Mouse (Mus musculus): ENCODE measurements around the gene Pgpep1. TPM values are rescaled to one million over a fixed set of nuclear protein-coding genes. Genes with fewer than 3 reads are reported as not detected.

The Pgpep1 gene
- polyA plus RNA-seq, 1 experiment from 2014 or later, result 60.7 TPM

DNA sequence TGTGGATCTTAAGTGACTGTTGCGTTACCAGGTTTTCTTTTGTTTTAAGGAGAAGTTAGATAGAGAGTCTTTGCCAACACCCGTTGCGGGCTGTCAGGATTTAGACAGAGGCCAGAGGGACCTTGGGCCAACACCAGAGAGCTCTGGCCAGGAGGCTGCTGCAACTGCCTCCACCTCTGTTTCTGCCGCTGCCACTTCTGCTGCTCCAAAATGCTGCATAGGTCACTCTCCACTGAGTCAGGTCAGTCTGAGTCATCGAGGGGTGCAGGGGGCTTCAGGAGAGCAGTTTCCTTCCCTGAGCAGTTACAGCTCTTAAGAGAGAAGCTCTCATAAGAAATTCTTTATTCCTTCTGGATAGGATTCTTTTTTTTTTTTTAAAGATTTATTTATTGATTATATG, 33.1 kb downstream of the Pgpep1 start:
- no peak overlapping the region for H3K4me2 ChIP-seq
- no peak overlapping the region for H3K27ac ChIP-seq
- no peaks in the 10 kb centered on the region for H3K9me3 ChIP-seq
- peaks cover 9% of the 10 kb centered on the region; the same call in 1 of the 2 replicates for H3K27me3 ChIP-seq
- H3K4me3 ChIP-seq, result no peak overlapping the region
- no peak overlapping the region for H3K9ac ChIP-seq
- no peak for ATAC-seq (ENCODE audit: insufficient number of reproducible peaks, low FRiP score, low TSS enrichment, low read depth)
- WGBS, result 87% methylated on average over 5 of the region's 5 CpGs
- peaks cover 27% of the 10 kb centered on the region for H3K4me1 ChIP-seq
- no peaks in the 10 kb centered on the region for H3K36me3 ChIP-seq

GRCm38 (mm10) chr8:70625104-70625503, 35.1 kb downstream of the Pgpep1 start:
- no peaks in the 10 kb centered on the region for H3K36me3 ChIP-seq
- H3K27ac ChIP-seq, result no peak overlapping the region
- H3K4me1 ChIP-seq, result peaks cover 12% of the 10 kb centered on the region
- ATAC-seq (ENCODE audit: insufficient number of reproducible peaks, low FRiP score, low TSS enrichment, low read depth), result no peak
- H3K9ac ChIP-seq, result no peak overlapping the region
- 11% methylated on average over 5 of the region's 5 CpGs for WGBS
- 0 out of 2 replicates have a peak overlapping the region, but pooled peaks have one; percentile 8 for H3K4me2 ChIP-seq
- peaks cover 8% of the 10 kb centered on the region; the same call in 1 of the 2 replicates for H3K27me3 ChIP-seq
- H3K4me3 ChIP-seq, result no peak overlapping the region
- H3K9me3 ChIP-seq, result no peaks in the 10 kb centered on the region

DNA sequence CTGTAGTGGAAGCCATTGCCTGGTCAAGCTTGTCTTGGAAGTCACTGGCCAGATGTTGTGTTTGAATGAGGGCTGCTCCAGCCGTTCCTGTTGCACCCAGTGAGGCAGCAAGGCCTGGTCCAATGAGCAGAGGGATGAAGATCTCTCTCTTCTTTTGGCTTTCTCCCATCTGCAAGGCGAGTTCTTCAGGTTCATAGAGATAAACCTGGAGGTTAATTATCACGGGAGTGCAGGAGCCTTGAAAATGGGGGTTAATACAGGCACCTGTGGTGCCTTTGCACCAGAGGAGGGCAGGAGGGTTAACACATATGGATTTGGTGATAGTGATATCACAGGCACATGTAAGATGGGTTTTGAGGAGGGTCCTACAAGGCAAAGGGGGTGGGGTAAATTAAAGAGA, 38.0 kb downstream of the Pgpep1 start:
- peaks cover 13% of the 10 kb centered on the region; the same call in 1 of the 2 replicates for H3K4me1 ChIP-seq
- H3K9me3 ChIP-seq, result no peaks in the 10 kb centered on the region
- WGBS, result 52% methylated on average over 3 of the region's 3 CpGs
- no peak overlapping the region for H3K4me3 ChIP-seq
- H3K4me2 ChIP-seq, result no peak overlapping the region
- no peak for ATAC-seq (ENCODE audit: insufficient number of reproducible peaks, low FRiP score, low TSS enrichment, low read depth)
- no peak overlapping the region for H3K27ac ChIP-seq
- no peak overlapping the region for H3K9ac ChIP-seq
- peaks cover 8% of the 10 kb centered on the region; the same call in 1 of the 2 replicates for H3K27me3 ChIP-seq
- no peaks in the 10 kb centered on the region for H3K36me3 ChIP-seq

GRCm38 (mm10) chr8:70618888-70619334, 41.3 kb downstream of the Pgpep1 start:
- ATAC-seq (ENCODE audit: insufficient number of reproducible peaks, low FRiP score, low TSS enrichment, low read depth), result no peak
- no peak overlapping the region for H3K4me2 ChIP-seq
- no peaks in the 10 kb centered on the region for H3K9me3 ChIP-seq
- H3K4me3 ChIP-seq, result no peak overlapping the region
- H3K36me3 ChIP-seq, result no peaks in the 10 kb centered on the region
- H3K9ac ChIP-seq, result no peak overlapping the region
- no peak overlapping the region for H3K27ac ChIP-seq
- WGBS, result 36% methylated on average over 9 of the region's 9 CpGs
- peaks cover 7% of the 10 kb centered on the region; the same call in 1 of the 2 replicates for H3K4me1 ChIP-seq
- H3K27me3 ChIP-seq, result peaks cover 8% of the 10 kb centered on the region; the same call in 1 of the 2 replicates

GRCm38 (mm10) chr8:70617985-70618384, 42.2 kb downstream of the Pgpep1 start:
- no peak overlapping the region for H3K4me3 ChIP-seq
- ATAC-seq (ENCODE audit: insufficient number of reproducible peaks, low FRiP score, low TSS enrichment, low read depth), result no peak
- H3K4me1 ChIP-seq, result peaks cover 7% of the 10 kb centered on the region; the same call in 1 of the 2 replicates
- no peak overlapping the region for H3K27ac ChIP-seq
- H3K9me3 ChIP-seq, result no peaks in the 10 kb centered on the region
- peaks cover 8% of the 10 kb centered on the region; the same call in 1 of the 2 replicates for H3K27me3 ChIP-seq
- H3K36me3 ChIP-seq, result no peaks in the 10 kb centered on the region
- WGBS, result 70% methylated on average over 11 of the region's 11 CpGs
- no peak overlapping the region for H3K9ac ChIP-seq
- H3K4me2 ChIP-seq, result no peak overlapping the region

GRCm38 (mm10) chr8:70616645-70617044, 43.5 kb downstream of the Pgpep1 start:
- 54% methylated on average over 11 of the region's 11 CpGs for WGBS
- Histone ChIP-seq H3K4me2 (no peak overlapping the region), H3K9ac (no peak overlapping the region), H3K36me3 (no peaks in the 10 kb centered on the region), H3K27ac (no peak overlapping the region), H3K4me1 (peaks cover 11% of the 10 kb centered on the region), H3K27me3 (peaks cover 8% of the 10 kb centered on the region; the same call in 1 of the 2 replicates), H3K4me3 (no peak overlapping the region), H3K9me3 (no peaks in the 10 kb centered on the region)
- no peak for ATAC-seq (ENCODE audit: insufficient number of reproducible peaks, low FRiP score, low TSS enrichment, low read depth)

- H3K36me3 ChIP-seq, result no peaks in the 10 kb centered on the region
- no peak within 1 kb of the TSS for H3K4me3 ChIP-seq
- whole genome bisulfite sequencing, result 79% methylated on average over 3 of the region's 3 CpGs
- H3K4me1 ChIP-seq, result peaks cover 19% of the 10 kb centered on the region
- H3K9ac ChIP-seq, result no peak within 1 kb of the TSS
- no peaks in the 10 kb centered on the region for H3K9me3 ChIP-seq
- ATAC-seq (ENCODE audit: insufficient number of reproducible peaks, low FRiP score, low TSS enrichment, low read depth), result no peak
- no peak within 1 kb of the TSS for H3K27ac ChIP-seq
- H3K27me3 ChIP-seq, result peaks cover 6% of the 10 kb centered on the region; the same call in 1 of the 2 replicates
- no peak within 1 kb of the TSS for H3K4me2 ChIP-seq
Measured at GRCm38 (mm10) chr8:70615894-70616293, 44.3 kb downstream of the Pgpep1 start, which contains the start of gene Lrrc25. TSS of gene Lrrc25 (plus strand) at chr8:70616155.

GRCm38 (mm10) chr8:70615281-70615680, 44.9 kb downstream of the Pgpep1 start:
- H3K9ac ChIP-seq, result no peak overlapping the region
- no peak overlapping the region for H3K27ac ChIP-seq
- no peaks in the 10 kb centered on the region for H3K36me3 ChIP-seq
- H3K9me3 ChIP-seq, result no peaks in the 10 kb centered on the region
- 0 out of 2 replicates have a peak, but pooled peaks cover under 1% of the 10 kb centered on the region for H3K27me3 ChIP-seq
- H3K4me1 ChIP-seq, result peaks cover 25% of the 10 kb centered on the region
- WGBS, result 80% methylated on average over 8 of the region's 8 CpGs
- H3K4me3 ChIP-seq, result no peak overlapping the region
- no peak overlapping the region for H3K4me2 ChIP-seq
- ATAC-seq (ENCODE audit: insufficient number of reproducible peaks, low FRiP score, low TSS enrichment, low read depth), result no peak

GRCm38 (mm10) chr8:70614469-70614868, 45.7 kb downstream of the Pgpep1 start:
- ATAC-seq (ENCODE audit: insufficient number of reproducible peaks, low FRiP score, low TSS enrichment, low read depth), result no peak
- H3K27me3 ChIP-seq, result no peaks in the 10 kb centered on the region
- H3K9ac ChIP-seq, result no peak overlapping the region
- WGBS, result 70% methylated on average over 5 of the region's 5 CpGs
- H3K27ac ChIP-seq, result no peak overlapping the region
- peaks cover 32% of the 10 kb centered on the region for H3K4me1 ChIP-seq
- no peak overlapping the region for H3K4me2 ChIP-seq
- H3K4me3 ChIP-seq, result no peak overlapping the region
- H3K9me3 ChIP-seq, result no peaks in the 10 kb centered on the region
- H3K36me3 ChIP-seq, result no peaks in the 10 kb centered on the region

DNA sequence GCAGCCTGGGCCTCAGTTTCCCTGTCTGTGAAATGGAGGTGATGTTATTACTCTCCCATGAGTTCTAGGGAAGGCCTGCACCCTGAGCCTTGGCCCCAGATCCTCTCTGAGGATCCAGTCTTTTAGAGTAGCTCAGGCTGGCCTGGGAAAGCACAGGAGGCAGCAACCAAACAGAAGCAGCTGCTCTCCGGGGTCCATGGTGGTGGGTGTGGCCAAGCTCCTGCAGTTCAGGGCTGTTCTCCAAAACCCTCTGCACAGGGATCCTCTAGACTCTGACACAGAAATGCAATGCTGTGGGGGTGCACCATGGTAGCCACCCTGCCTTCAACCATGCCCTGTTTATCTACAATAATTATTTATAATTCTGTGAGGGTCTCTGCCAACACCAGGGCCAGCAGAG, 46.4 kb downstream of the Pgpep1 start:
- 0% methylated on average over 1 of the region's 1 CpGs for WGBS
- ATAC-seq (ENCODE audit: insufficient number of reproducible peaks, low FRiP score, low TSS enrichment, low read depth), result no peak
- H3K9ac ChIP-seq, result no peak overlapping the region
- H3K9me3 ChIP-seq, result no peaks in the 10 kb centered on the region
- H3K4me1 ChIP-seq, result peaks cover 39% of the 10 kb centered on the region
- H3K27me3 ChIP-seq, result no peaks in the 10 kb centered on the region
- no peak overlapping the region for H3K4me3 ChIP-seq
- no peaks in the 10 kb centered on the region for H3K36me3 ChIP-seq
- H3K27ac ChIP-seq, result no peak overlapping the region
- no peak overlapping the region for H3K4me2 ChIP-seq

GRCm38 (mm10) chr8:70611849-70612248, 48.3 kb downstream of the Pgpep1 start:
- Histone ChIP-seq H3K27ac (peak overlapping the region; percentile 99), H3K4me1 (peaks cover 47% of the 10 kb centered on the region), H3K36me3 (no peaks in the 10 kb centered on the region), H3K9ac (peak overlapping the region; percentile 44), H3K4me2 (peak overlapping the region; percentile 95), H3K4me3 (peak overlapping the region; percentile 77), H3K9me3 (no peaks in the 10 kb centered on the region), H3K27me3 (no peaks in the 10 kb centered on the region)
- ATAC-seq (ENCODE audit: insufficient number of reproducible peaks, low FRiP score, low TSS enrichment, low read depth), result no peak
- 0% methylated on average over 6 of the region's 6 CpGs for WGBS

DNA sequence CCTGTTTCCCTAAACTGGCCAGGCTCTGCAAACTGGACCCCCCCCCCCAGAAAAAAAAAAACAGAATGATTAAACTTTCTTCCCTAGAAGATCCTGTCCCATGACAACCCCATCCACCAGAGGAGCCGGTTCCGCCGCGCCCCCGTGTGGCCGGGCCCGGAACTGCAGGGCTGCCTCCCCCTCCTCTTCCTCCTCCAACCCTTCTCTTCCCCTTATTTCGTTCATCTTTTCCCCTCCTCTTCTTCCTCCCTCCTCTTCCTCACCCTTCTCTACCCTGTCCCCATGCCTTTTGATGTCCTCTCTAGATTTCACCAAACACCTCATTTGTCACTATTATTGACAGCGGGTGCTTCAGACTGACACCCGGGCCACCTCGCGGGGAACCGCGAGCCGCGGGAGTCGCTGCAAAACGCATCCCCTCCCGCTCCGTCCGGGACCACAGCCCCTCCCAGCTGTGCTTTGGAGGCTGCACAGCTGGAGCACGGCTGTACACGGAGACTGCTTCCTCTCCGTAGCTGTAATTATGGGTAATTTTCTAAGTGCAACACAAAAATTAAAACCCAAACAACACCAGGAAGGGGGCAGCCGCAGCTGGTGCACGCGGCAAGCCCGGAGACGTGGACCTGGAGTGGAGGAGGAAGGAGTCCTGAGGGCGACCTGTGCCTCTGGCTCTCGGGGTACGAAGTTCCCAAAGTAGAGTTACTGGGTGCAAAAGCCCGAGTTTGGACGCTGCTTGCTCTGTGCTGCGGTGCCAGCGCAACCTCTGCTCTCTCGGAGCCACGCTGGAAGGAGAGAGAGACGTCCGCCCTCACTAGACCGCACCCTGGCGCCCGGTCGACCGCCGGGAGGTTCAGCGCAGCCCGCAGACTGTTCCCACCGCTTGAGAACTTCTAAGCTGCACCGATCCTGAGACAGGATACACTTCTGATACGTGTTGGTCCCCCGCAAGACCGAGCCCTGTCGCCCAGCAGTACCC, 49.1 kb downstream of the Pgpep1 start:
- Histone ChIP-seq H3K4me1 (peaks cover 55% of the 10 kb centered on the region), H3K27ac (peak overlapping the region; percentile 99), H3K9me3 (no peaks in the 10 kb centered on the region), H3K4me2 (peak overlapping the region; percentile 95), H3K27me3 (no peaks in the 10 kb centered on the region), H3K4me3 (peak overlapping the region; percentile 77), H3K9ac (peak overlapping the region; percentile 44), H3K36me3 (no peaks in the 10 kb centered on the region)
- no peak for ATAC-seq (ENCODE audit: insufficient number of reproducible peaks, low FRiP score, low TSS enrichment, low read depth)
- under 1% methylated on average over 54 of the region's 54 CpGs for WGBS
